Mouse (Mus musculus) mesoderm, embryonic 11.5 days (tissue): ENCODE data around the gene Mlst8.
"Not testable (repeated sequence)": the region's sequence is repeated elsewhere in the genome, so short reads cannot be mapped to it uniquely, and the experiment has no call there.

Experiments used
- DNase-seq: peaks from one replicate; pipeline ENCODE4 v3.0.0-alpha.2; 2012; ENCODE audit warnings: low read depth, low spot score

Gene Mlst8

GRCm38 (mm10) chr17:24469336-24469909, 9.5 kb downstream of the Mlst8 start:
- DNase-seq, result no peak

DNA sequence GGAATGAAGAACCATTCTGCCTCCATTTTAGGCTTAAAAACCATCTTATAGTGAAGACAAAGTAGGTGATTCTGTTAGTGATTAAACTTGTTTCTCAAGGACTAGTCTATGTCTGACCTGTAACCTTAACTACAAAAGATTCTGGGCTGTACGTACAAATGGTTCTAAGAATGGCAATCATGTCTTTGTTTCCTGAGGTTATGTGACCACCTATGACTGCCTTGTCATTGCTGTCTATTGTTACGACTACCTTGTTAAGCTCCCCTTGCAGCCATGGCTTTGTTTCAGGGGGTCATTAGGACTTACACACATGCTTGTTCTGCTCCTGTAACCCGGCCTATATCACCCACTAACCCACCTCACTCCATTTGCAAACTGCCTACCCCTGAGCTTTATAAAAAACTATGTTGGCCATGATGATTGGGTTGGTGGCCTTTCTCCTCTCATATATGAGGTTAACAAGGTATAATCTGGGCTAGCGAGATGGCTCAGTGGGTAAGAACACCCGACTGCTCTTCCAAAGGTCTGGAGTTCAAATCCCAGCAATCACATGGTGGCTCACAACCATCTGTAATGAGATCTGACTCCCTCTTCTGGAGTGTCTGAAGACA, 10.1 kb downstream of the Mlst8 start:
- DNase-seq, result no peak

DNA sequence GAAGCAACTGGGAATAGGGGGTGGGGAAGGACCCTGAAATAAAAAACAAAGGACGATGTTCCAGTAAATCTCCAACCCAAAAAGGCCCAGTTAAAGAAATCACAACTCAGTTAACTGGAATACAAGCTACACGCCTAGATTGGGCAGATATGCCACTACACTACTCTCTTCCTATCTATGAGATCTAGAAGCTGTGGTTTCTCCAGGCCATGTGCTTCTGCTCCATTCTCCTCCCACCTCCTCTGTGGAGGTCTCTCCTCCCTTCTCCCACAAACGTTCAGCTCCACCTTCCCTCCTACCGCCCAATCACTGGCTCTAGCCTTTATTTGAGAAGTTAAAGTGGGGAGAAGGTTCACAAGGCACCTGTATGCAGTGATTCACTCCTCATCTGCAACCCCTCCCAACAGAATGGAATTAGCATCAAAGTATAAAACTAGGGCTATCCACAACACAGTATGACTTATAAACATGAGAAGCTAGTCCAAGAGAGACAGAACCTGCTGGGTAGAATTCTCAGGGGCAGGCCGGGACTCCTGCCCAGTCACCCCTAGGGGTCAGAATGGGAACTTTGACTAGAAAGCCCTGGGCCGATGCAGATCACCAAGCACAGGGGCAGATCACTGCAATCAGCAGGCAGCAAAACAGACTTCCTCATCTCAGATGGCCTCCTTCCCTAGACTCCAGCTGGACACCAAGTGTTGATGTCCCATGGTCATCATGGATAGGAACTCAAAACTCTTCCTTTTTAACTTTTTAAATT, 15.3 kb downstream of the Mlst8 start:
- DNase-seq, result no peak

- no peak for DNase-seq
Measured at GRCm38 (mm10) chr17:24462932-24463331, 15.9 kb downstream of the Mlst8 start.

DNA sequence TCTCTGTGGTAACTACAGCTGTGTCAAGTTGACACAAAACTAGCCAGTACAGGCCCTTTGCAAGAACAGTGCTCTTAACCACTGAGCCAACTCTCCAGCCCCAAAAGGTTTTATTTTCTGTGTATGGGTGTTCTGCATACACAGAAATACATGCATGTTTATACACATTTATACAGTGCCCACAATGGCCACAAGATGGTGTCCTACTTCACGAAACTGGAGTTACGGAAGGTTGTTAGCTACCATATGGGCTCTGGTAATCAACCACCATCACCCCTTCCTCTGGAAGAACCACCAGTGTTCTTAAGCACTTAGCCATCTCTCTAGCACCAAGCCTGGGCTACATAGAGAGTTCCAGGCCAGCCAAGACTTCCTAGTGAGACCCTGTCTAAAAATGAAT, 17.3 kb downstream of the Mlst8 start:
- no peak for DNase-seq

DNA sequence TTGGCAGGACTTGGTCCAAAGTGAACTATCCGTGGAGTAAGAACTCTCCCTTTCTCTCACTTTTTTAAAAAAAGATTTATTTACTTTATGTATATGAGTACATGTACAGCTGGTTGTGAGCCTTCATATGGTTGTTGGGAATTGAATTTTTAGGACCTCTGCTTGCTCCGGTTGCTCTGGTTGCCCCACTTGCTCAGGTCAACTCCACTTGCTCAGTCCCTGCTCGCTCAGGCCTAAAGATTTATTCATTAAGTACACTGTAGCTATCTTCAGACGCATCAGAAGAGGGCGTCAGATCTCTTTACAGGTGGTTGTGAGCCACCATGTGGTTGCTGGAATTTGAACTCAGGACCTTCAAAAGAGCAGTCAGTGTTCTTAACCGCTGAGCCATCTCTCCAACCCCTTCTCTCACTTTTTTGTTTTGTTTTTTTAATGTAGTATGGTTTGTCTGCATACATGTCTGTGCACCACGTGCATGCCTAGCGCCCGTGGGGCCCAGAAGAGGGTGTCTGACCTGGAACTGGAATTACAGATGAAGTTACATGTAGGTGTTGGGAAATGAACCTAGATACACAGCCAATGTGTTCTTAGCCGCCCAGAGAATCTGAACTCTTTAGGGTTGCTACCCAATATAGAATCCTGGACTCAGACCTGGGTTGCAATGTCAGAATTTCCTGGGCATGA, 23.2 kb downstream of the Mlst8 start:
- DNase-seq, result not testable (repeated sequence)

DNA sequence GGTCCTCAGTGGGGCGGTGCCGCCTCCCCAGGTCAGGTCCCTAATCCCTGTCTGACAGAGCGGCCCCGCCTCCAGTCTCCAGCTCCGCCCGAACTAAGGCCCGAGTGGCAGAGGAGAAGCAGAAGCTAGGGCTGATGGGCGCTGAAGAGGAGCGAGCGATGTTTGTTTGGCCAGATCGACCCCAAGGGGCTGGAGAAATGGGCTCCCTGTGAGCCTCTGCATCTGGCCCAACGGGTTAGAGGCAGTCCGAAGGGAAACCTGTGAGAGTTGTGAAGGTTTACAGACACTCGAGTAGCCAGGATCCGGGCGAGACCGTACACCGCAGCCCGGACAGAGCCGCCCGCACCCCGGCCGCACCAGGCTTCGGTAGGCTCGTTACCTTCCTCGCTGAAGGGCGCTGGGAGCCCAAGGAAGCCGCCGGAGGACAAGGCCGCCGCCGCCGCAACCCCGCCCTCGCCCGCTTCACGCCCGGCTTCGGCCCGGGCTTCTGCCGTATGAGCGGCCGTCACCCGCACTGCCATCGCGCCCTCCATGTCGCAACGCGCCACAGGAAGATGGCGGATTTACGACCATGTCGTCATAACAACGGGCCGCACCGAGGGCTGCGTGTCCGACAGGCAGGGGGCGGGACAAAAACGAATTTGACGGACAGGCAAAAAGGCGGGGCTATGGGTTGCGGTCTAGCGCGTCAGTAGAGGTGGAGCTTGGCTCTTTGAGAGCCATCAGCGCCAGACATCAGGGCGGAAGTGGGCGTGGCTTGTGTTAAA, 23.9 kb downstream of the Mlst8 start:
- DNase-seq, result peak; percentile 99

DNA sequence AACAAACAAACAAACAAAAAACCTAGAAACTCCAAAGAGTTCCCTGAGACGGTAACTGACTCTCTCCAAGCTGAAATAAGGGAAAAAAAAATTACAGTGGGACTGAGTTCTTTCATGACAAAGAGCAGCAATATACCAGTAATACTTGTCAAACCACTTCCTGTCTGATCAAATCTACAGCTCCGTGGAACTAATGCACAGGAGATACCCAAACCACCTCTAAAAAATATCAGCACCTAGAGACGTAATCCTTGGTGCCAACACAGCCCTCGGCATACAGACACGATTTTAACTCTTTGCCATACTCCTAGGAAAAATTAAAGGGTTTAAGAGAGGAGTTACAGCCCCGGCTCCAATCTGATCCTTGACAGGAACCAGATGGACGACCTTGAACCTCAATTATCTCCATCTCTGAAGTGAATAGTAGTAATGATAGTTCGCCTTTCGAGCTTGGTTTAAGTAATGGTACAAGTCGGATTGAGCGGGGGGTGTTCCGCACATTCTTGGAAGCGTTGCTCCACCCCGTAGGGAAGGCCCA, 24.6 kb downstream of the Mlst8 start:
- DNase-seq, result no peak

GRCm38 (mm10) chr17:24453372-24453771, 25.5 kb downstream of the Mlst8 start:
- no peak for DNase-seq

GRCm38 (mm10) chr17:24451220-24451619, 27.7 kb downstream of the Mlst8 start:
- DNase-seq, result no peak

DNA sequence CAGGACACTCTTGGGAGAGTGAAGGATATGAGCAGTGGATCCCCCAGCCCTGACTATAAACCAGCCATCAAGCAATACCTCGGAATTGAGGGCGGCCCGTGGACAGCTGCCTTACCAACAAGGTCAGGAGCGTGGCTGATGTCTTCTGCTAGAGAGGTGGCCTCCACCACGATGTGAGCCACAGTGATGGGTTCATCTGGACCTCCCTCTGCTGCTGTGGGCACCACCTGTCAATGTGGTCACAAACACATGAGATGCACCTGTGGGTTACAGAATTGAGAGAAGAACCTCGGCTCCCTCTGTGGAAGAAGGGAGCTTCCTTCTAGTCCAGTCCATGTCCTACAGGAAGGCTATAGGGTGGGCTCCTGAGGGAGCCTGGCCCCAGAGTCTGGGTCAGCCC, 29.4 kb downstream of the Mlst8 start:
- DNase-seq, result no peak

- DNase-seq, result no peak
Measured at GRCm38 (mm10) chr17:24446590-24446989, 32.3 kb downstream of the Mlst8 start.

- DNase-seq, result no peak
Measured at GRCm38 (mm10) chr17:24443409-24443808, 35.5 kb downstream of the Mlst8 start.

DNA sequence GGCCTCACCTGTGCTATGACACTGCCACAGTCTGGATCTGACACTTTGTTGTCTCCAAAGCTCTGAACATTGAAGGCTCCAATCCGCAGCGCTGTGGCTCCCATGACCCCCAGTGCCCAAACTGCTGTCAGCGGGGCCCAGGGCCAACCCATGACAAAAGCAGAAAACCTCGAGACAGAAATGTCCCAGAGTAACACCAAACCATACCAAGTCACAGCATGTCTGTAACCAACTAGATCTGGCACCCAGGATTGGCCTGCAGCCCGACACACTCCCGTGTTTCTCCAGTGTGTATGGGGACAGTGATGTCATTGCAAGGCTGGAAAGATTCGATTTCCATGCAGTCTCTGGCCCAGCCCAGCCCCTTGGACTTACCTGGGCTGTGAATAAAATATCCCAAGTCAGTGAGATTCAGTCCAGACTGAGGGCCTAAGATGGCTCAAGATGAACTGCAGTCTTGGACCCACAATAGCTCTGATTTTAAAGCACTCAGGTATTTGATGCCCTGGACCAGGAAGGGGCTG, 36.2 kb downstream of the Mlst8 start, which contains the start of gene Dnase1l2:
Gene Dnase1l2 (minus strand): TSS at position 474 of the 524 bp plus-strand sequence.
- no peak for DNase-seq

GRCm38 (mm10) chr17:24442107-24442506, 36.8 kb downstream of the Mlst8 start:
- no peak for DNase-seq

DNA sequence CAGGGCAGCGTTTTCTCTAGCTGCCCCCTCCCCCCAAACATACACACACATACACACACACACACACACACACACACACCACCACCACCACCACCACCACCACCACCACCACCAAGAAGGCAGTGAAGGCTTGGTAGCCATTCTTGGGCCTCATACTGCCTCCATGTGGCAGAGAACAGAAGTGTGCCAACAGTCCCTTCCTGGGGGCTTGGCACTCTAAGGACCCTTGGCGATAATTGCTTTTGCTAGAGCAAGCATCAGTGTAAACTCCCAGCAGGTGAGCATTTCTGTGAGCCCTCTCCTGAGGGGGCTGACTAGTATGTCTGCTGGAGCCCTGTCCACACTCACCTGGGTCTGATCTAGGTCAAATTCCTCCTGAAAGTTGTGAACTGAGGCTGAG, 37.7 kb downstream of the Mlst8 start:
- no peak for DNase-seq

DNA sequence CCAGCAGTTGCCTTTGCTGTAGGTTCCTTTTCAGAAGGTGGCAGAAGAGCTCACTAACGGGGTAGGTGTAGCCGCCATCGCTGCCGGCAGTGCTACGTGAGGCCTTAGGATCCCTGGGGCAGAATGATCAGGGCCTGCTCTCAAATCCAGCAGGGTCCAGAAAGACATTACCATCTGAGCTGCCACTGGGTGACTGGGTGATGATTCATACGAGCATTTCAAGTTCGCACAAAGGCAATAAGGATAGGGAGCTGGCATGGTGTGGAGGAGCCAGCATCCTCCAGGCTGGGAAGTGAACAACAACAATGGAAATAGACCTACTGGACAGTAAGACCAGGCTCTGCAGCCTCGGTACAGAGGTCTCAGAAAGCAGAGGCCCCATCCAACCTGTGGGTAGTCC, 38.5 kb downstream of the Mlst8 start:
- no peak for DNase-seq

DNA sequence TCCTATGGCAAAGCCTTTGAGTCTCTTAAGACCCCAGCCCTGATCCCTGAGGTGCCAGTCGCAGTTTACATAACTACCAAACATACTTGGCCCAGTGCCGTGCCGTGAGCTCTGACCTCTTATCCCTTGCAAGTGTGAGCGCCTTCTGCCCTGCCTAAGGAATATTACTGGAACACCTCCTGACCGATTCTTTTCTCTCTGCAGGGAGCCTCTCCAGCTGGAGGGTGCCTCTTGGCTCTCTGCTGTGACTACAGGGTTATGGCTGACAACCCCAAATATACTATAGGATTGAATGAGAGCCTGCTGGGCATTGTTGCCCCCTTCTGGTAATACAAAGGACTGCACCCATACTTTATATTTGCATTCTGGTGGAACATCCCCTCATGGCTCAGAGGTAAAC, 41.9 kb downstream of the Mlst8 start:
- DNase-seq, result peak; percentile 57

DNA sequence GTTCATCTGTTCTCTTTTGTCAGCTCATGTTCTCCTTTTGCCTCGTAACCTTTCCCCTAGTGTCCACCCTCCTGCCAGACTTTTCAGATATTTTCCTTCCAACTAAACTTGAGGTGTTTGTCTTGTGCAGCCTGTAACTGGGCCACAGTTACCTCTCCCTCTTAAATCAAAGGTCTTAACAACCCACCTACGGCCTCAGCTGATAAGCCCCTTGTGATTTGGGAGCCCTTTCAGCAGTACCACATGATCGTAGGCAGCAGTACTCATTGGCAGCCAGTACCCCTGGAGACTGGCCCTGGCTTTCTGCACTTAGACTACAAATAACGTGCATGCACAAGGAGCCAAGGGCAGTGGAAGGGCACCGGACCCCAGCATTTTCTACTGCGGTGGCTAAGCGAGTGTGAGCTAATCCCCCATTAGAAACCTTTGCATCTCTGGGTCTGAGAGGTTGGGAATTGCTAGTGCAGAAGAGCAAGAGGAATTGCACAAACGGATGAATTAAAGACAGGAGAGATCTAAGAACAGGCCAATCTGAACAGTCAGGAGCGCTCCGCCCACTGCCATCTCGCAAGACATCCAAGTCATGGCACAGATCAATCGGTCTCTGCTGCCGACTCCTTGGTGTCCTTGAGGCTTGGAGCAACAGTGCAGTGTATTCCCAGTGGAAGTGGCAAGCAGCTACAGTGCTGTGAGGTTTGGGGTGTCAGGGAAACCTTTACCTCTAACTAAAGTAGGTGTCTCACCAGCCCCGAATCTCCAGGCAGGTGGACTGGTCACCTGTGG, 49.5 kb downstream of the Mlst8 start:
- no peak for DNase-seq

DNA sequence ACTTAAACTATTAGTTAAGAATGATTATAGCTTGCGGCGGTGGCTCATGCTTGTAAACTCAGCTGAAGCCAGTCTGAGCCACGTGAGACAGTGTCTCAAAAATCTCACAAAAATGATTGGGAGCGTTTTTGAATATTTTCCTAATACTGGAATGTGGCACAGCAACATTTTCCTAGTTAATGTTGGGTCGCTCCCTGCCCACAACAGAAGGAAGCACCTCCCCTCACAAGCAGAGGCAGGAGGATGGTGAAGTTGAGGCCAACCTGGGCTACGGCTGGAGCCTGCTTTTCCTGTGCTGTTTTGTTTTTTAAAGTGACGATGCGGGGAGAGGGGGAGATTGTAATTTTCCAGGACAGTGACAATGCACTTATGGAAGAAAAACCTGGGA, 51.7 kb downstream of the Mlst8 start:
- no peak for DNase-seq
